Mouse (Mus musculus): Measurements from ENCODE around the gene Sh2d2a.
A peak's percentile ranks its signal among the peaks of the same experiment; 100 is the strongest.
"Not testable (repeated sequence)": the region's sequence is repeated elsewhere in the genome, so short reads cannot be mapped to it uniquely, and the experiment has no call there.

The Sh2d2a gene

DNA sequence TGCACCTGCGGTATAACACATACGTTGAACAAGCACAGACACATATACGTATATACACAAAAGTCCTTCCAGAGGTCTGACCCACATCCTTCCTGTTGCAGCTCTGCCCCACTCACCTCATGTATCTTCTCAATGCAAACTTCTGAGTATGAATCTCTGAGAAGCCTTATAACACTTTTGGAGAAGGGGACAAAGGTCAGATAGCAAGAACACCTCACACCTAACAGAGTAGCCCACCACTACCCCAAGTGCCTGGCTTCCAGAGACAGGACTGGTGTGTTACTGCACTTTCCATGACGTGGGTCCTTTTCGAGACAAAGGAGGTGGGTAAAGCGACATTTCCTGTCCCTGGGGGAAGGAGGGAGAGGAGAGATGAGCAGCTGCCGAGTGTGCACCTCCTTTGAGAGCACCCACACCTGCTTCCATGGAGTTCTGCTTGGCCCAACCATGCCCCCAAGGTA, at the start of gene Sh2d2a:
Gene Sh2d2a (plus strand): TSS at position 106 of the 461 bp plus-strand sequence.
- DNase-seq (ENCODE audit: low spot score in 2 of 2): no peak

DNA sequence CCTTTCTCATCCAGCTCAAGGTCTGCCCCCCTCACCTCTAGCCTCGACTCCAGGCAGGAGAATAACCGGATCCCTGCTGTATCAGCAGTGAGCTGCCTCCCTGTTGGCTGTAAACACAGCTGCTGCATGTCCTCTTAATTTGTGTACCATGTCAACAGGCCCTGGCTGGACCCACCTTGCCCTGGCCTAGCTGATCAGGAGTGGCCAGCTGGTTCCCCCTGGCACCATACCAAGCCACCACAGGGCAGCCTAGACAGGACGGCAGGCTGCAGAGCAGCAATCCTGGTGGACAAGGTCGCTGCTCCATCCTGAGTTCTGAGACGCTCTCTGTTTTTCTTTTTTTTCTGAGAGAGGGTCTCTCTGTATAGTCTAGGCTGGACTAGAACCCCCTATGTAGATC, 44.9 kb upstream of the Sh2d2a start:
- DNase-seq (ENCODE audit: low spot score in 2 of 2): no peak

DNA sequence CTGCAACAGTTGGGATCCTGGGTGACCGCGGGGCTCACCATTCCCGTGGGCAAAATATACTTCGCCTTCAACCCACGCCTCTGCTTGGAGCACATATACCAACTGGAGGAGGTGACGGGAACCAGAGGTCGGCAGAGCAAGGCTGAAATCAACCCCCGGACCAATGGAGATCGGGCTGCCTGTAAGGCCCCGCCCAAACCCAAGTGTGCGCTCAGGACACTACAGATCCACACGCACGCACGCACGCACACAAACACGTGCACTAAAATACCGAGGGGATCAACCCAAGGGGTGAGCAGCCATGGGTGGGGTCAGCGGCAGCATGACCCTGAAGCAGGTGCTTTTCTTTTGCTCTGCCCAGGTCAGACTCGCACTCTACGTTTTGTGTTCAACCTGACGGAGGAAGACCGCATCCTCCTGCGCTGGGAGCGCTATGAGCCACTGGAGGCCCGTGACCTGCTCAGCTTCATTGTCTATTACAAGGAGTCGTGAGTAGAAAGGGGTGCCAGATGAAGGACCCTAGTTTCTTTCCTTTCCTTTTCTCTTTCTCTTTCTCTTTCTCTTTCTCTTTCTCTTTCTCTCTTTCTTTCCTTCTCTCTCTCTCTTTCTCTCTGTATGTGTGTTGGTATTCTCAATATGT, 42.4 kb upstream of the Sh2d2a start:
- DNase-seq (ENCODE audit: low spot score in 2 of 2): no peak

DNA sequence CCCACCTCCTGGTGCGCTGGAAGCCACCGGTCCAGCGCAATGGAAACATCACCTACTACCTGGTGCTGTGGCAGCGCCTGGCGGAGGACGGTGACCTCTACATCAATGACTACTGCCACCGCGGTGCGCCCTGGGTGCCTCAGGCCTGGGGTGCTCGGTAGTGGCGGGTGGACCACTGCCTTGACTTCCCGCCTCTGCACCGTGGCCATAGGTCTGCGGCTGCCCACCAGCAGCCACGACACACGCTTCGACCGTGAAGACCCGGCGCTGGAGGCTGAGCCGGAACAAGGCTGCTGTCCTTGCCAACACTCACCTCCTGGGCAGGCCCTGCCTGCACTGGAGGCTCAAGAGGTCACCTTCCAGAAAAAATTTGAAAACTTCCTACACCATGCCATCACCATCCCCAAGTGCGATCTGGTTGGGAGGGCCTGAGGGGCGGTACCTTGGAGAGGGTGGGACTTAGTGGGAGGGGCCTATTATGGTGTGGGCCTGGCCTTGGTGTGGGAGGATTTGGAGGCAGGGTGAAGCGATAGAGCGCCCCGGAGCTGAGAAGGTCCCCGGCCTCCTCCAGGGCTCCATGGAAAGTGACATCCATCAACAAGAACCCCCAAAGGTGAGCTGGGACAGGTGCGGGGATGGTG, 37.1 kb upstream of the Sh2d2a start:
- no peak for DNase-seq (ENCODE audit: low spot score in 2 of 2)

DNA sequence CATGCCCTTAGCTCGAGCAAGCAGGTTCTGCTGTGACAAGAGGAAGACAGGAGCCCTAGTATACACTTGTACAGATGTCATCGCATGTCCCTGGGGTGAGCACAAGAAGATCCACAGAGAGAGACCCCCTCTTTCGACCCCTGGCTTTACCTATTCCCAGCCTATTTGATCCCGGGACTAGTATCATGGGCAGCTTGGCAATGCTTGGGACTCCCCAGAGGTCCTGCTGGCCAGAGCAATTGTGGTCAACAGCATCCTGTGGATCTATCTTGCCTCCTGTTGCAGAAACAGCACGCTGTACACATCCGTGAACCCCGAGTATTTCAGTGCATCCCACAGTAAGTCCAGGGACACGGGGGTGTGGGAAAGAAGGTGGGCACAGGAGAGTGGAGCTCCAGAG, 35.3 kb upstream of the Sh2d2a start:
- no peak for DNase-seq (ENCODE audit: low spot score in 2 of 2)

DNA sequence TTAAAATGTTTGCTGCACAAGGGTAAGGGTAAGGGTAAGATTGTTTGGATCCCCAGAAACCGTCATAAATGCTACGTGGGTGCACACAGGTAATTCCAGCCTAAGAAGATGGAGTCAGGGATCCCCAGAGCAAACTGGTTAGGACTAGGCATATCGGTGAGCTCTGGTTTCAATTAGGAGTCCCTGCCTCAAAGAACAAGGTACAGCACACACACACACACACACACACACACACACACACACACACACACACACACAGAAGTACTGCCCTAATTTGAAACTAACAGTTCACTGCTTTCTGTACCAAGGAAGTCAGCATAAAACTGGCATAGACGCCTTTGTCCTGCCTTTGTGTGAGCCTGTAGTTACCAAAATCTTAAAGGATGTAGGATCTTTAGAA, 34.1 kb upstream of the Sh2d2a start:
- DNase-seq (ENCODE audit: low spot score in 2 of 2): no peak

DNA sequence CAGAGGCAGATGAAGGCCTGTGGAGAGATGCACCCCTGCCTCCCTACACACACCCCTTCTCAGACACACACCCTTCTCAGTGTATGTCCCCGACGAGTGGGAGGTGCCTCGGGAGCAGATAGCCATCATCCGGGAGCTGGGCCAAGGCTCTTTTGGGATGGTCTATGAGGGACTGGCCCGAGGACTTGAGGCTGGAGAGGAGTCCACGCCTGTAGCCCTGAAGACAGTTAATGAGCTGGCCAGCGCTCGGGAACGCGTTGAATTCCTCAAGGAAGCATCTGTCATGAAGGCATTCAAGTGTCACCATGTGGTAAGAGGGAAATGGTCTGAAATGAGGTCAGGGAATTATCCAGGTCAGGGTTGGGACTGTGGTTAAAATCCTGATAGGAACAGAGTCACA, 33.7 kb upstream of the Sh2d2a start:
- DNase-seq (ENCODE audit: low spot score in 2 of 2): no peak

DNA sequence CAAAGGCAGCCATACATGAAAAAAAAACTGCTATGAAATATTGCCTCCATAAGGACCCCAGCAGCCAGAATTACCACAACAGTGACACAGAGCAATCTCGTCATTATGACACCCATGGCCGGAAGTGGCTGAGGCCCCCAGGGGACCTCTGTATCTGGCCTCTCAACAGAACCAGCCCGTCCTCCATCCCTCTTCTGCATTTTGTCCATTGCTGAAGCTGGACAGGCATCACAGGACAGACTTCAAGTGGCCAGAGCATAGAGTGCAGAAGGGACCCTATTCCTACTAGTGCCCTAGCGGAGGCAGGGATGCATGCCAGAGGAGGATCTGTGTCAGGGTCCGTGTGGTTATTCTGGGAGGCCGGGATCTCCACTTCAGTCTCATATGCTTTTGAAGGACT, 30.4 kb upstream of the Sh2d2a start:
- DNase-seq (ENCODE audit: low spot score in 2 of 2): no peak

DNA sequence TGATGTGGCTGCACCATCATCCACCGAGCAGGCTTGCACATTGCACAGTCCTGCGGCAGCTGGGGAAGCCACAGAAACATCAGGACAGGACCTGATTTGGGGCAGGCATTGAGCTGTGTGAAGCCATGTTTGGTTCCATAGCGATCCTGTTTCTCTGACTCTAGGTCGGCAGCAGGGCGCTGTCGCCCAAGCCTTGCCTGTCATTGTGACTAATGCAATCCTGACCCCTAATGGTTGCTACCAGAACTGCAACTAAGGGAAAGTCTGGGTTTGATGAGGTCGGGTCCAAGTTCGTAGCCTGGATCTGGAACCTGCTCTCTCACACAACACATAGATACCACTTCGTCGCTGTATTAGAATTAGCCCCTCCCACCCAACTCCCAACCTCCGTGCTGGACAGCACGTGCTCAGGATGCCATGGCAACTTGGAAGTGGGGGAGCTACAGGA, 29.9 kb upstream of the Sh2d2a start:
- DNase-seq (ENCODE audit: low spot score in 2 of 2): peak; percentile 27 to 66

DNA sequence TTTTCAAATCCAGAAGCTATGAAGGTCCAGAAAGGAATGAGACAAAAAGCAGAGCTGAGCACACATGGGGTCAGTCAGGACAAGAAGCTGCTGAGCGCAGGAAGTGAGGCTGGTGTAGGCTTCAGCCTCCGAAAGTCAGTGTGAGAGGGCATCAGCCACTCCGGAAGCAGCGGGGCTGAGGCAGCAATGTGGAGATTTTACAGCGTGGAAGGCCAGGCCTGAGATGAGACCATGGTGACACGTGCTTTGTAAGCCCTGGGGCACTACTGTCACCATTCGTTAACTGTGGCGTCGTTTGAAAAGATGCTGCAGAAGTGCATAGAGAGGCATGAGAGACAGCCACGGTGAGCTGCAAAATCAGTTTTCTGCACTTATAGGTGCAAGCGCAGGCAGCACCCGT, 28.3 kb upstream of the Sh2d2a start:
- DNase-seq (ENCODE audit: low spot score in 2 of 2): no peak

DNA sequence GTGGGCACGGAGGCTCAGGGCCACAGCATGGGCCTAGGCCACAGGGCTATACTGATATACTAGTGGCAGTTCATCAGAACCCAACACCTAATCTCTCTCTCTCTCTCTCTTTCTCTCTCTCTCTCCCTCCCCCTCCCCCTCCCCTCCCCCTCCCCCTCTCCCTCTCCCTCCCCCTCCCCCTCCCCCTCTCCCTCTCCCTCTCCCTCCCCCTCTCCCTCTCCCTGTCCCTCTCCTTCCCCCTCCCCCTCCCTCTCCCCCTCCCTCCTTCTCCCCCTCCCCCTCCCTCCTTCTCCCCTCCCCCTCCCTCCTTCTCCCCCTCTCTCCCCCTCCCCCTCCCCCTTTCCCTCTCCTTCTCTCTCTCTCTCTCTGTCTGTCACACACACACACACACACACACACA, 22.3 kb upstream of the Sh2d2a start, which contains the start of gene Pear1:
Gene Pear1 (minus strand): TSS at position 101 of the 400 bp plus-strand sequence.
- DNase-seq (ENCODE audit: low spot score in 2 of 2): not testable (repeated sequence)

DNA sequence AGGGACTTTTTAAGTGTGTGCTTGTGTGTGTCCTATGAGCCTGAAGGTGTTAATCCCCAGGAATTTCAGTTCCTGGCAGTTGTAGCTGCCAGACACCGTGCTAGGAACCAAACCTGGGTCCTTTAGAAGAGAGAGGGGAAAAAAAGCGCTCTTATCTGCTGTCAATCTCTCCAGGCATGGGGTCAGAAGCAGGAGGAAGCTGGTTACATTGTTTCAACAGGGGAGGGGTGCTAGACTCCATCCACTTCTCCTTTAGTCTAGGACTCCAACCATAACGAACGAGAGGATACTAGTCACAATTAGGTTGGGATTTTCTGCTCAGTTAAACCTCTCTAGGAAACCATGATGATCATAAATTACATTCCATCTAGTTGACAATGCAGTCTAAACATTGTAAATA, 18.1 kb upstream of the Sh2d2a start:
- no peak for DNase-seq (ENCODE audit: low spot score in 2 of 2)

DNA sequence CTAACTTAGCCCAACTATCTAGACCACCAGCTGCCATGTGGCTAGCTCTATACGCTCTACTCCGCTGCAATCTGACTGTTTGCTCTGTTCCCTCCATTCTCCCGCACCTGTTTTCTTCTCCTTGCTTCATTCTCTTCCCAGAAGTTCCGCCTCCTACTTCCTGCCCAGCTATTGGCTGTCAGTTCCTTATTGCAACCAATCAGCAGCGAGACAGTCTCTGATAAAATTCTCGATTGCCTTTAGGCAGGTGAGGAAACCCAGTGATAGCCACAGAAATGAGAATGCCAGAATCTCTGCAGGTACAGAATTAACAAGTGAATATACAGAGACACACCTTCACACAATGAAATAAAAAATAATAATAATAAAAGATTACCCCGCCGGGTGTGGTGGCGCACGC, 17.5 kb upstream of the Sh2d2a start:
- no peak for DNase-seq (ENCODE audit: low spot score in 2 of 2)

DNA sequence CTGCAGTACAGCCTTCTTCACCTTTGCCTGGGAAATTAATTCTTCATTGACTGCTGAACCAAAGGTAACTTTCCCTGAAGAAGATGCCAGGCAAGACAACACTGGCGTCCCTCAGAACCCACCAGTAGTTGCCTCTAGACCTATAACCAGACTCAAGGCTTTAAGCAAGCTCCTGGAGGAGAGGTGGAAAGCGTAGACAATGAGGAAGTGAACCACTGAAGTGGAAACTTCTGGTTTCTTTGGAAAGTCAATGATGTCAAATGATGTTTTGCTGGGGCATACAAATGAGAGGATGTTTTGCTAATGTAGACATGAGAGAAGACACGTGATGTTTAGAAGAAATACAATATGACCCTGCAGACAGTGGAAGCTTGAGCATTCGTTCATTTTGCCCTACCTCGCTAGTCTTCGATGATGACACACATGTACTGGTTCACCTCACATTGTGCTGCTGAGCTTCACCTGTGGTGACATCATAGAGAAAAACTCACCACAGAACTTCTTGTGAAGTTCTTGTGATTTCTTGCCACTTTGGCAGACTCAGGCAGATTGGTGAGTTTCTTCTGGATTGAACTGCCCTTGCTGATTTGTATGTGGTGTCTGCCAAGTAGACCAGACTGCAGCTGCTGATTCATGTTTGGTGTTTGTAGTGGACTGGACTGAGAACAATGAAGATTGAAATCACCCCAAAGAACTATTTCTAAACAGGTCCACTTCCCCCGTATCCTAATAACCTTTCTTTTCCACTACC, 14.3 kb upstream of the Sh2d2a start:
- DNase-seq (ENCODE audit: low spot score in 2 of 2): no peak

DNA sequence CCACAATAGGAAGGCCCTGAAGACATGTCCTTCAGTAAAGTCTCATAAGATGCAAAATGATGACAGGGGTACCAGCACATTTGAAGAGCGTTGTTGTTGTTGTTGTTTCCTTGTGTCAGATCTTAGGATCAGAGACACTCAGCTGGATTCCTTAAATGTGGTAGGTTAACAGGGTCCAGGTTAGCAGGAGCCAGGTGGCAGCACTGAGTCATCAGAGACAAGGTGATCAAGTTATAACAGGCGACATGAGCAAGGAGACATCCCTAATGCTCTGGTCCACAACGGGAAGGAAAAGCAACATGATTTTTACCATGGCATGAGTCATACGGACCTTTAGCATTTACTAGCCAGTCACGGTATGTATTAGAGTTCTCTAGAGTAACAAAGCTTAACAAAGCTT, 13.1 kb upstream of the Sh2d2a start:
- DNase-seq (ENCODE audit: low spot score in 2 of 2): no peak

DNA sequence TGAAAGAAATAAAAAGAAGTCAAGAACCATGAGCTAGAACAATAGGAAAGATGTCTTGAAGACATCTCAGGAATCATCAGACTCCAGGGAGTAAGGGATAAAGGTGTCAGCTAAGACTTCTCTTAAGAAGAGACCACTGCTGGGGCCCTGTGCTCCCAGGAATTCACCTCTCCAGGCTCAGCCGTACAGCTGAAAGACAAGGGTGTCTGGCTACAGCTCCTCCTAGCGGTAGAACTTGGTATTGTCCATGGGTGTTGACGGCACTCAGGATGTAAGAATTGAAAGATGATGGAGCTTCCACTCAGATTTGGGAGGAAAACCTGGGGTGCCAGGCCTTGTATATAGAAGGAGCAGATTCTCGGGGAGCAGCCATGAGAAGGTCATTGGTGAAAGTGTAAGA, 7.9 kb upstream of the Sh2d2a start:
- DNase-seq (ENCODE audit: low spot score in 2 of 2): peak; percentile 64 to 67

DNA sequence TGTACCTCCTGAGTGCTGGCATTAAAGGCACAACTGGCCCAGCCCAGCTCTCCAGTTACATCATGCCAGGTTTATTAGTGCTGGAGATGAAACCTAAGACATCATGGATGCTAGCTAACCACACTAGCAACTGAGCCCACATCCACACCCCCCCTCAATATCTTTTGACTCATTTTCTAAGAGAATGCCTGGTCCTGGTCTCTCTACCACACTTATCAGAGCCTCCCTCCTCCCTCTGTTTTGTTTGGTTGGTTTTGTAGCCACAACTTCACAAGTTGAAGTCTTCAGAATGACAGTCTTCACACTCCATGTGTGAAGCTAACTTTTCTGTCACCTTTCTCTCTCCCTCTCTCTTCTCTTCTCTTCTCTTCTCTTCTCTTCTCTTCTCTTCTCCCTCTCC, 5.7 kb upstream of the Sh2d2a start:
- DNase-seq (ENCODE audit: low spot score in 2 of 2): no peak

DNA sequence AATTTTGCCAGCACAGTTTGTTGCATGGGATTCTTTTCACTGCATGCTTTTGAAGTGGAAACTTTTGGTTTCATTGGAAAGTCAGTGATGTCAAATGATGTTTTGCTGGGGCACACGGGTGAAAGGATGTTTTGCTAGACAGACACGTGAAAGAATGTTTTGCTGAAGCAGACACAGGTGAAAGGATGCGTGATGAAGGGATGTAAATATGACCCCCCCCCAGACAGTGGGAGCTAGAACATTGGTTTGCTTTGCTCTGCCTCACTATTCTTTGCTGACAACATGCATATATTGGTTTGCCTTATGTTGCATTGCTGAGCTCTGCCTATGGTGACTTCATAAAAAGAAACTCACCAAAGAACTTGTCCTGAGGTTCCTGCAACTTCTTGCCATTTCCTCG, 1.6 kb upstream of the Sh2d2a start:
- no peak for DNase-seq (ENCODE audit: low spot score in 2 of 2)

DNA sequence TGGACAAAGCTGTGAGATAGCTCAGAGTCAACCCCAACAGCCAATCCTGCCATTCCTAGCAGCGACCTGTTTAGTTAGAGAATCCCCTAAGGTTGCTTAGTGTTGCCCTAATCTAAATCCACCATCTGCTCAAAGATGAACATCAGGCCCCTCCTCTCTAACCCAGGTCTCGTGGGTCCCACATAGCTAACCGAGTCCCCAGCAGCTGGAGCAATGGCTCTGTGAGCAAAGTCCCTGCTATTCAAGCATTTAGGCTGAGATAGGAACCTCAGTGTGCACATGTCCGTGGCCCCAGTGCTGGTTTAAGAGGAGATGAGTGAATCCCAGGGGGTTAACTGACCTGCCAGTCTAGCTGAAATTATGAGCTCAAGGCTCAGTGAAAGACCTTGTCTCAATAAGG, 369 bp upstream of the Sh2d2a start:
- no peak for DNase-seq (ENCODE audit: low spot score in 2 of 2)

DNA sequence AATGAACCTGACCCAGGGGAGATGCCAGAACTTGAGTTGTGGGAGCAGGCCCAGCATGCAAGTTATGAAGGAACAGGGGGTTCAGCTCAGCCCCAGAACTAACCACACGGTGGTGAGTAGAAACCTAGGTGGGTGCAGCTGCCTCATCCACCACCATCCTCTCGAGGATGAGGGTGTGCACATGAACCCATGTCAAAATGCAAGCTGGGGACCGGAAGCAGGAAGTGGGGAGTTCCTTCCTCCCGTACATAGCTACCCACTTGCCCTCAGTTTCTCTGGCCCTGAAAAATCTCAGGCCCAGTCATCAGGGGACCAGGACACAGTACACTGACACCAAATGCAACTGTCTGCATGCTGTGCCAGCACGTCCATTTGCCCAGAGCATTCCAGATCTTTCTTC, 1.1 kb downstream of the Sh2d2a start:
- DNase-seq (ENCODE audit: low spot score in 2 of 2): no peak

DNA sequence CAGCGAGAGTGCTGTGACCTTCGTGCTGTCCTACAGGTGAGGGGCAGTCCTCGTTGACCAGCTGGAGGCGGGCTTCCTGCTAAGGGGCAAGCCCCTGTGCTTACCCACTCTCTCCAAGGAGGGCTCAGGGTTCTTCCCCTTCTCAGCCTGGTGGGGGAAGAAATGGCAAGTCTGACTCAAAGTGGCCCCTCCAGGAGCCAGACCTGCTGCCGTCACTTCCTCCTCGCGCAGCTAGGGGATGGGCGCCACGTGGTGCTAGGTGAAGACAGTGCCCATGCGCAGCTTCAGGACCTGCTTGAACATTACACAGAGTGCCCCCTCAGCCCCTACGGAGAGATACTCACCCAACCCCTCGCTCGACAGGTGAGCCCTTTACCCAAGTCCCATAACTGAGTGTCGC, 2.6 kb downstream of the Sh2d2a start:
- DNase-seq (ENCODE audit: low spot score in 2 of 2): no peak

DNA sequence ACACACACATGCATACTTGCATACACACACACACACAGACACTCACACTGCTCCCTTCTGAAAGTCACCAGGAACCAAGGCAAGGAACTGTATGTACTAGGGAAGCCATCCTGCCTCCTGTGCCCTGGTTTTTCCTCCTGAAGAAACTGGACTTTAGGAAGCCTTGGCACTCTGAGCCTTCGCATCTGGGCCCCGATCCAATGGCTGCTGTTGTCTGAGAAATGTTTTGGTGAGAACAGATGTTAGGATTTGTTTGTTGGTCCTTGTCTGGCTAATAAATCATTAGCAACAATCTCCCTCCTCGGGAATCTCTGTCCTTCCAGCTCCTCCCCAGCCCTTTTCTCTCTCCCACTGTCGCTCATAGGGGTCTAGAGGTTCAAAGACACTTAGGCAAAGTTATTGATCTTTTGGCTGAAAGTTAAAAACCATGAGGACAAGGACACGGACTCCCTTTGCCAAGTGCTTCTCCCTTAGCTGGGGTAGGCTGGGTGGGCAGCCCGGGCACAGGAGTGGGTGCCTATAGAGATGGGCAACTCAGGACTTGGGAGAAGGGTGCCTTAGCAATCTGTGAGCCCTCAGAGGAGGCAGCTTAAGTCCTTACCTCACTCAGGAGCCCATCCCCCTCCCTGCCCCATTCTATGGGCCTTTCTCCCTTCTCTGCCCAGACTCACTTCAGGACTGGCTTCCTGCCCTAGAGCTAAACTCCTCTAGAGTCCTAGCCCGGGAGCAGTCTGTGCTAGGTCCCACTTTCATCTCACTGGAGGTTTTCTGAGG, 8.4 kb downstream of the Sh2d2a start:
- no peak for DNase-seq (ENCODE audit: low spot score in 2 of 2)

Measured in frontal cortex, postnatal 25 days (tissue).